Mouse (Mus musculus): ENCODE measurements around the gene Map3k5. TPM values are rescaled to one million over a fixed set of nuclear protein-coding genes. Genes with fewer than 3 reads are reported as not detected.

Gene Map3k5
- total and polyA plus RNA-seq, 3 experiments: 0.35 to 0.97 TPM; not detected in 1

DNA sequence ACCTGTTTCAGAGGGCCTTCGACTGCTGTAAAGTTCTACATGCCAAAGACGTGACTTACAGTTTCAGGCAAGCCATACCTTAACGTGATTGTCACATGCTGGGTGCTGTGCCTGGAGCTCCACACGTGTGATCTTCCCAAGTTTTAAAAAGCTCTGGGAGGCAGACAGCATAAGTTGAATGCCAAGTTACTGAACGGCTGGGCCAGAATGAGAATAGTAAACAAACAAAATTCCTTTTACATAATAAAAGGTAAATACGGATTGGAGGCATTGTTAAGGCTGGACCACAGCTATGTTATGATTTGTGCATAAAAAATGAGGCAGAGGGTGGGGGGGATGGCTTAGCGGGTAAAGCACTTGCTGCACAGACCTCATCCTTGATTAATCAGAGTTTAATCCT, 11.4 kb downstream of the Map3k5 start:
- DNase-seq (ENCODE audit: low read depth, low spot score): no peak

GRCm38 (mm10) chr10:19946644-19947043, 12.4 kb downstream of the Map3k5 start:
- TF ChIP-seq KAT2A (conservative IDR thresholded peaks at IDR 0.05; ENCODE audit: low read depth, low read length) (no peak), MYC (IDR thresholded peaks at IDR 0.05; ENCODE audit: low read depth, low read length) (no peak), NRF1 (IDR thresholded peaks at IDR 0.05; ENCODE audit: insufficient read depth, low read depth, low read length, poor library complexity, severe bottlenecking) (no peak), USF2 (IDR thresholded peaks at IDR 0.05; ENCODE audit: borderline replicate concordance in 1 of 2, insufficient read depth in 1 of 2, low read depth in 1 of 2, low read length in 2 of 2) (no peak), MAFK (IDR thresholded peaks at IDR 0.05; ENCODE audit: borderline replicate concordance, low read depth, low read length) (no peak), ZMIZ1 (IDR thresholded peaks at IDR 0.05; ENCODE audit: low read depth, low read length) (no peak), ZC3H11A (IDR thresholded peaks at IDR 0.05; ENCODE audit: low read depth, low read length) (no peak), ELF1 (IDR thresholded peaks at IDR 0.05; ENCODE audit: low read depth, low read length) (no peak), MXI1 (IDR thresholded peaks at IDR 0.05; ENCODE audit: low read depth, low read length) (no peak), USF1 (IDR thresholded peaks at IDR 0.05; ENCODE audit: low read depth, low read length) (no peak), POLR2AphosphoS2 (IDR thresholded peaks at IDR 0.05; ENCODE audit: low read length) (no peak)
- H3K4me1 ChIP-seq (ENCODE audit: control insufficient read depth in 1 of 2, insufficient read depth in 2 of 2, low read length in 2 of 2): no peaks in the 10 kb centered on the region
- DNase-seq (ENCODE audit: low read depth, low spot score): no peak
- H3K9me3 ChIP-seq (replicated peaks; ENCODE audit: insufficient read depth, low read length): no peaks in the 10 kb centered on the region
- no peaks in the 10 kb centered on the region; a peak in 1 of 4 replicates for H3K27me3 ChIP-seq (ENCODE audit: control insufficient read depth in 1 of 2, insufficient read depth in 2 of 2, low read length in 2 of 2)
- no peaks in the 10 kb centered on the region for H3K36me3 ChIP-seq (ENCODE audit: control insufficient read depth in 1 of 2, insufficient read depth in 2 of 2, low read length in 2 of 2)
- H3K4me3 ChIP-seq (ENCODE audit: control insufficient read depth in 1 of 2, insufficient read depth in 1 of 2, low read depth in 2 of 2, low read length in 2 of 2): no peak overlapping the region
- H3K9ac ChIP-seq (ENCODE audit: control insufficient read depth, low read depth, low read length, poor library complexity, severe bottlenecking): no peak overlapping the region
- H3K27ac ChIP-seq (ENCODE audit: control insufficient read depth, low read depth, low read length): no peak overlapping the region
- H3K79me2 ChIP-seq (ENCODE audit: control insufficient read depth, insufficient read depth, low read length, poor library complexity): no peaks in the 10 kb centered on the region

More for the DNA sequence above, 11.4 kb downstream of the Map3k5 start:
- Histone ChIP-seq H3K4me3 (ENCODE audit: control insufficient read depth in 1 of 2, insufficient read depth in 1 of 2, low read depth in 2 of 2, low read length in 2 of 2) (no peak overlapping the region), H3K36me3 (ENCODE audit: control insufficient read depth in 1 of 2, insufficient read depth in 2 of 2, low read length in 2 of 2) (peaks cover 0 to under 1% of the 10 kb centered on the region in 2 experiments; a peak in 2 of 4 replicates), H3K79me2 (ENCODE audit: control insufficient read depth, insufficient read depth, low read length, poor library complexity) (no peaks in the 10 kb centered on the region), H3K9me3 (replicated peaks; ENCODE audit: insufficient read depth, low read length) (no peaks in the 10 kb centered on the region), H3K27me3 (ENCODE audit: control insufficient read depth in 1 of 2, insufficient read depth in 2 of 2, low read length in 2 of 2) (no peaks in the 10 kb centered on the region; a peak in 1 of 4 replicates), H3K9ac (ENCODE audit: control insufficient read depth, low read depth, low read length, poor library complexity, severe bottlenecking) (no peak overlapping the region), H3K4me1 (ENCODE audit: control insufficient read depth in 1 of 2, insufficient read depth in 2 of 2, low read length in 2 of 2) (peaks cover 0 to 5% of the 10 kb centered on the region in 2 experiments; a peak in 2 of 4 replicates), H3K27ac (ENCODE audit: control insufficient read depth, low read depth, low read length) (no peak overlapping the region)
- TF ChIP-seq ZKSCAN1 (IDR thresholded peaks at IDR 0.05; ENCODE audit: low read depth, low read length) (no peak), POLR2A (IDR thresholded peaks at IDR 0.05; ENCODE audit: control insufficient read depth in 1 of 2, insufficient read depth in 1 of 2, low read depth in 1 of 2, low read length in 2 of 2, poor library complexity in 1 of 2) (no peak), MXI1 (IDR thresholded peaks at IDR 0.05; ENCODE audit: low read depth, low read length) (no peak), BHLHE40 (IDR thresholded peaks at IDR 0.05; ENCODE audit: borderline replicate concordance, low read depth, low read length) (no peak), CHD1 (IDR thresholded peaks at IDR 0.05; ENCODE audit: low read depth, low read length) (no peak), E2F4 (IDR thresholded peaks at IDR 0.05; ENCODE audit: borderline replicate concordance, low read depth, low read length) (no peak), POLR2AphosphoS5 (IDR thresholded peaks at IDR 0.05; ENCODE audit: borderline replicate concordance, low read depth, low read length) (no peak), HCFC1 (IDR thresholded peaks at IDR 0.05; ENCODE audit: low read depth, low read length) (no peak), GATA1 (IDR thresholded peaks at IDR 0.05; ENCODE audit: low read depth, low read length) (no peak), CHD2 (IDR thresholded peaks at IDR 0.05; ENCODE audit: low read length) (no peak), ZMIZ1 (IDR thresholded peaks at IDR 0.05; ENCODE audit: low read depth, low read length) (no peak), NRF1 (IDR thresholded peaks at IDR 0.05; ENCODE audit: insufficient read depth, low read depth, low read length, poor library complexity, severe bottlenecking) (no peak), ZNF384 (IDR thresholded peaks at IDR 0.05; ENCODE audit: low read depth, low read length) (no peak), USF1 (IDR thresholded peaks at IDR 0.05; ENCODE audit: low read depth, low read length) (no peak), POLR2AphosphoS2 (IDR thresholded peaks at IDR 0.05; ENCODE audit: low read length) (no peak), MAZ (IDR thresholded peaks at IDR 0.05; ENCODE audit: low read depth, low read length) (no peak), MYB (IDR thresholded peaks at IDR 0.05; ENCODE audit: low read depth, low read length) (no peak), EP300 (IDR thresholded peaks at IDR 0.05; ENCODE audit: low read depth in 1 of 2, low read length in 2 of 2) (no peak)
